Mouse (Mus musculus): ENCODE data around the gene Hmga2. TPM values are rescaled to one million over a fixed set of nuclear protein-coding genes. Genes with fewer than 3 reads are reported as not detected.

Gene Hmga2
- polyA plus RNA-seq (2017; shearing (Covaris generic)) = under 1 TPM in 1 of 2 experiments, not detected in 1; 0.26 TPM

GRCm38 (mm10) chr10:120475601-120476515 is at the start of gene Hmga2:
Gene Hmga2 (minus strand): TSS chr10:120476469.
- ATAC-seq = no peak

- ATAC-seq = no peak
Observed at GRCm38 (mm10) chr10:120522959-120523358, 46.7 kb upstream of the Hmga2 start.

DNA sequence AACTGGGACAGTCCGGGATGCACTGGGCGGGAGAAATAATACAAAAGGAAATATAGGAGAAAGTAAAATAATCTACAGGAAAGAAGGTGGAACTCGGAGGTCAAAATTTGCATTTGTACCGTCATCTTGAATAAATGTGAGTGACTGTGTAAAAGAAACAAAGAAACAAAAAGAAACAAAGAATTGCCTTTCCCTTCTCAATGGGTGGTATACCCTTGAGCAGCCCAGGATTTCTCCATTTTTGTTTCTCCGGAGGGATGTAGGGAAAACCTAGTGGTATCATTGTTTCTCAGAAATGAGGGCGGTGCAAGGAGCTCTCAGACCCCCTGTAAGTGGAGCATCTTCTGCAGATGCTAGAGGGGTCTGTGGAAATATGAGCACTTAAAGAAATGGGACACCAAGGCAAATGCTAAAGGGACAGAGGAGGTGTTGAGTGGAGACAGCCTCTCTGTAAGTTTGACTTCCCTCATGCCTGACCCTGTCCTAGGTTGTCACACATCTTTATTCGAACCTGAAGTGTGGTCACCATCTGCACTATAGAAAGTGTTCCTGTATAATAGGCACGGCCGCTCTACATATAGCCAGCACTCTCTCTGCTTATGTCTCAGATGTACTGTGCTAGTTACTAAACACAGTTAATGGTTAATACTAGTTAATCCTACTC is 45.8 kb upstream of the Hmga2 start:
- ATAC-seq = no peak

DNA sequence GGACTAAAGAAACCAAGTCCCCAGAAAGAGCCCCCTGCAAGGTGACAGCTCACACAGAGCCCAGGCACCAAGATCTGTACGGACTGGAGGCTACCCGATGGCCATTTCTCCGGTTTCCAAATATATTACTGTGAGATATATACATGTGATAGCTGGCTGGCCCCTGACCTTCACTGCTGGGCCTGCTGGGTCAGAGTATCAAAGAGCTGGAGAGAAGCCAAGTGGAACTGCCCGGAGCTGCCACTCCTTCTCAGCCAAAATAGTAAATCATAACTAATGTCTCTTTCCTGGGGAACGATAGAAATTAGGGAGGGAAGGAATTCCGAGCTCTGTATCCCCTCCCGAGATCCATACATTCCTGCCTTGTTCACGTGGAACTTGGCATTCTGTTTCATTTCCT is 40.0 kb upstream of the Hmga2 start:
- ATAC-seq = no peak

- no peak for ATAC-seq
Observed at GRCm38 (mm10) chr10:120513721-120514120, 37.5 kb upstream of the Hmga2 start.

DNA sequence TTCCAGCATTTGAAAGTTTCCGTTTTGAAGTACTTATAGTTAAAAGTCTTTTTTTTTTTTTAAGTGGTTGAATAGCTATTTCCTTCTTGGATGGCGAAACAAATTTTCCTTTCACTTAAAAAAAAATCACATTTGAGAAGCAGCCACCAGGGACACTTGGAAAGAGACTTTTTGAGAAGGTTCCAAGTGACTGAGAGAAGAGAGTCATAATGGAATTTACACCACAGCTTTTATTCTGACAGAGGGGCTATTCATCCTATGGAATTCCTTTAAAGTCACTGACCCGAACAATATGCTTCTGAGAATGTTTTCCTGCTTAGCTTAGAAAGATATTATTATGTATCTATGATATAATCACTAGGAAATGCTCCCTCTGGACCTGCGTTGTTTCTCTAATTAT is 36.7 kb upstream of the Hmga2 start:
- ATAC-seq = no peak

GRCm38 (mm10) chr10:120512121-120512520 is 35.9 kb upstream of the Hmga2 start:
- ATAC-seq = no peak

- ATAC-seq = no peak
Observed at GRCm38 (mm10) chr10:120503959-120504358, 27.7 kb upstream of the Hmga2 start.

GRCm38 (mm10) chr10:120500794-120501193 is 24.5 kb upstream of the Hmga2 start:
- no peak for ATAC-seq

GRCm38 (mm10) chr10:120498086-120498485 is 21.8 kb upstream of the Hmga2 start:
- ATAC-seq = no peak

DNA sequence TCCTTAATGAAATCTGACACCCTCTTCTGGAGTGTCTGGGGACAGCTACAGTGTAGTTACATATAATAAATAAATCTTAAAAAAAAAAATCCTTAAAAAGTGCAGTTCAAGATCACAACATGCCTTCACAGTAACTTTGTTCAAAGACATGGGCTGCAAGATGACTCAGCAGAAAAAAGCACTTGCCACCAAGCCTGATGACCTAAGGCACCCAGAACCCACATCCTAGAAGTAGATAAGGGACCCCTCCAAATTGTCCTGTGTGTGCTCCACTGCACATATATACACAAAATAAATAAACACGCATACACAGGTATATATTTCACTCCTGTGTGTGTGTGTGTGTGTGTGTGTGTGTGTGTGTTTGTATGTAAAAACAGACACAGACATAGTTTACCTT is 18.4 kb upstream of the Hmga2 start:
- no peak for ATAC-seq

GRCm38 (mm10) chr10:120491477-120491876 is 15.2 kb upstream of the Hmga2 start:
- ATAC-seq = no peak

DNA sequence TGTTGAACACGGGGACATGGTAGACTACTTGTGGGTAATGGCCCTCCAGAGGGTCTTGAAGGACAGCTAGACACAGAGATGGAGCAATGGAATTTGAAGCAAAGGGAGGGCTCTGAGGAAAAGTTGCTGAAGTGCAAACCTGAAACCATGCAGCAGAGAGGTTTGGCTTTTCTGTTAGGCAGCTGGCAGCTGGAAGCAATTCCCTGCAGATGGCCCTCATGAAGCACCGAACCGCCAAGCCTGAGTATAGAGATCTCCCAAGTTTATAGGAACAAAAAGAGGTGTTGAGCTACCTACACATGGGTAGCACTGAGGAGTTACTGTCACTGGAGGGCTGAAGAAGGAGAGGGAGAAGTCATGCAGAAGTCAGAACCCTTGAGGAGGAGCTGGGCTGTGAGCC is 13.3 kb upstream of the Hmga2 start:
- no peak for ATAC-seq

DNA sequence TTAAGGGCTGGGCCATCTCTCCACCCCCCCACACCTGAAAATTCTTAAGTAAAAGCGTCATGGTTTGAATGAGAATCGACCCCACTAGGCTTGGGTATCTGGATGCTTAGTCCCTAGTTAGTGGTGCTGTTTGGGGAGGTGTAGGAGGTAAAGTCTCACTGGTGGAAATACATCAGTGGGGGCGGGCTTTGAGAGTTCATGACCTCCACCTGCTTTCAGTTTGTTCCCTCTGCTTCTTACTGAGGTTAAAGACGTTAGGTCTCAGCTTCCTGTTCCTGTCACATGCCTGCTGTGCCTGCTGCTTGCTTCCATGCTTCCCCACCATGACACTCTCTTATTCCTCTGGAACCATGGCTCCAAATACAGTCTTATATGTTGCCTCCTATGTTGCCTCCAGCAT is 12.3 kb upstream of the Hmga2 start:
- ATAC-seq = no peak

GRCm38 (mm10) chr10:120487881-120488280 is 11.6 kb upstream of the Hmga2 start:
- no peak for ATAC-seq

GRCm38 (mm10) chr10:120485461-120485860 is 9.2 kb upstream of the Hmga2 start:
- ATAC-seq = no peak

GRCm38 (mm10) chr10:120484144-120484543 is 7.9 kb upstream of the Hmga2 start:
- ATAC-seq = no peak

DNA sequence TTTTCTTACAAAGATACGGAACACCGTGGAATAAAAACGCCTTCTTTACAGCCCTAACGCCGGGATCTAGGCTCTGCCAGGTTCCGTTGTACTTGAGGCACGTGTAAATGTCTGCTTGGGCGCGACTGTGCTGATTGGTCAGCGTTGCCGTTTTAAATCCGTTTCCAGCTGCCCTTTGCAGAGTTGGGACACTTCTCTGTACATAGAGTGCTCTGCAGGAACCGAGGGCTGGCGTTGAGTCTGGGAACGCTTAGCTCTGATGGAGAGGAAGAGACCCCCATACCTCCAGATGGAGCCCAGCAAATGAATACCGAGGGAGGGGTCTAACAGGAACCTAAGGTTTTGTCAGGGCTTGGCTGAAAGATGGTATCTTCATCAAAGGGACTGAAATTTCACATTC is 1.9 kb upstream of the Hmga2 start:
- ATAC-seq = no peak

- no peak for ATAC-seq
Observed at GRCm38 (mm10) chr10:120477501-120477900, 1.2 kb upstream of the Hmga2 start.

DNA sequence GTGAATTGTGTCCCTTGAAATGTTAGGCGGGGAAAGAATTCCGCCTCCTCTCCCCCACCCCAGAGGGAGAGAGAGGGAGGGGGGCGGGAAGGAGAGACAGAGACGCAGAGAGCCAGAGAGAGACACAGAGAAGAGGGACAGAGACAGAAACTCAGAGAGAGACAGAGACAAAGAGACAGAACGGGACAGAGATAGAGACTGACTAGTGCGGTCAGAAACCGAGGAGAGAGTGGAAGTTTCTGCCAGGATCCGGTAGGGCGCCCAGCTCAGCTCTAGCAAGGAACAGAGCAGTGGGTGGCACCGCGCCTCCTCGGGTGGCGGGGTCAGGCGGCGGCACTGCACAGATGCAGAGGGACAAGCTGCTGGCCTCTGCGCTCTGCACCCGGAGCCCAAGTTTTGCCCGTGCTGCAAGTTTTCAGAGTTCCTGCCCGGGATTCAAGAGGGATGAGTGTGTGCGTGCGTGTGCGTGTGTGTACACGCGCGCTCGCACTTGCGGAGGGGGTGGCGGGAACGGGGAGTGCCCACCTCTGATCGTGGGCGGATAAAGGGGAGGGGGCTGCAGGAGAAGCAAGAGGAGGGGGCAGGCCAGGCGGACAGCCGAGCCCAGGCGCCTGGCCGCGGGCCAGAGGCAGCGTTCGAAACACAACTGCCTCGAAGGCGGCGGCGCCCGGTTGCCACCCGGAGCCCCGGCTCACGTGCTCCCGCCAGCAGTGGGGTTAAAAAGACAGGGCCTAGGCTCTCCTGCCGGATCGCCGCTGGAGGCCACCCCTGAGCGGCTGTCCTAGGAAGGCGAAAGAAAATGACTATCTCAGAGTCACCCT is 457 bp upstream of the Hmga2 start:
- ATAC-seq = no peak

- no peak for ATAC-seq
Observed at GRCm38 (mm10) chr10:120475041-120475541, 1.2 kb downstream of the Hmga2 start.

- ATAC-seq = no peak
Observed at GRCm38 (mm10) chr10:120474301-120474700, 2.0 kb downstream of the Hmga2 start.

GRCm38 (mm10) chr10:120473218-120473617 is 3.1 kb downstream of the Hmga2 start:
- ATAC-seq = no peak

Measured in activated CD4-positive, CD25-positive, alpha-beta regulatory T cell, adult 4 months (primary cell).